Mouse (Mus musculus) testis, postnatal 10 days (tissue): ENCODE data around the gene Olfr1299.

Experiments
- DNase-seq: peaks from one replicate; pipeline ENCODE4 v3.0.0; 2021; ENCODE audit warnings: low spot score

Gene Olfr1299

GRCm38 (mm10) chr2:111661119-111661518 is at the start of gene Olfr1299:
Gene Olfr1299 (plus strand): TSS chr2:111661419.
- no peak for DNase-seq

GRCm38 (mm10) chr2:111626397-111626796 is 34.8 kb upstream of the Olfr1299 start, which contains the start of gene Olfr1297:
Gene Olfr1297 (minus strand): TSS chr2:111626497.
- DNase-seq = no peak

GRCm38 (mm10) chr2:111649101-111649500 is 12.1 kb upstream of the Olfr1299 start, which contains the start of gene Olfr1298:
Gene Olfr1298 (minus strand): TSS chr2:111649201.
- DNase-seq = no peak
